Mouse (Mus musculus): Measurements from ENCODE around the gene Olfr533. TPM values are rescaled to one million over a fixed set of nuclear protein-coding genes. Genes with fewer than 3 reads are reported as not detected.
"Not testable (repeated sequence)": the region's sequence is repeated elsewhere in the genome, so short reads cannot be mapped to it uniquely, and the experiment has no call there.

Gene Olfr533
- polyA plus RNA-seq, 1 experiment from 2014 or later = not detected

GRCm38 (mm10) chr7:140507346-140508021, 44.3 kb downstream of the Olfr533 start, which contains the start of gene Olfr536:
TSS of gene Olfr536 (minus strand) at chr7:140507396.
- H3K9ac ChIP-seq (ENCODE audit: low read length); H3K4me3 ChIP-seq (ENCODE audit: low read length); H3K36me3 ChIP-seq (ENCODE audit: control insufficient read depth, insufficient read depth); ATAC-seq (replicated peaks; ENCODE audit: extremely low read depth, insufficient read depth, low FRiP score); H3K27me3 ChIP-seq (ENCODE audit: control insufficient read depth, insufficient read depth, low read length); H3K27ac ChIP-seq (ENCODE audit: low read length); H3K4me2 ChIP-seq (ENCODE audit: low read depth, low read length); H3K9me3 ChIP-seq (replicated peaks; ENCODE audit: control insufficient read depth, low read length); H3K4me1 ChIP-seq (ENCODE audit: control insufficient read depth, insufficient read depth, low read length): not testable (repeated sequence)
- 73% methylated on average over 2 of the region's 2 CpGs for WGBS

Other genes with a start within 250 kb of the Olfr533 start
- gene Cd163l1, start 245.1 kb upstream of the Olfr533 start, polyA plus RNA-seq (2015; fragmentation: Nextera tagmentation; extraction: Ambion mirVana) = 5.2 and 10.4 TPM in 2 replicates
- gene 5830411N06Rik, start 216.1 kb upstream of the Olfr533 start, polyA plus RNA-seq (2015; fragmentation: Nextera tagmentation; extraction: Ambion mirVana) = 0.31 and 1.4 TPM in 2 replicates
- not detected in 2 replicates for gene Olfr525, start 142.5 kb upstream of the Olfr533 start, polyA plus RNA-seq (2015; fragmentation: Nextera tagmentation; extraction: Ambion mirVana)
- not detected in 2 replicates for gene Olfr527, start 129.4 kb upstream of the Olfr533 start, polyA plus RNA-seq (2015; fragmentation: Nextera tagmentation; extraction: Ambion mirVana)
- not detected in 2 replicates for gene Olfr60, start 101.7 kb upstream of the Olfr533 start, polyA plus RNA-seq (2015; fragmentation: Nextera tagmentation; extraction: Ambion mirVana)
- gene Olfr530, start 87.0 kb upstream of the Olfr533 start, polyA plus RNA-seq (2015; fragmentation: Nextera tagmentation; extraction: Ambion mirVana) = not detected in 2 replicates
- not detected in 2 replicates for gene Olfr531, start 60.5 kb upstream of the Olfr533 start, polyA plus RNA-seq (2015; fragmentation: Nextera tagmentation; extraction: Ambion mirVana)
- gene Olfr532, start 41.7 kb upstream of the Olfr533 start, polyA plus RNA-seq (2015; fragmentation: Nextera tagmentation; extraction: Ambion mirVana) = not detected in 2 replicates
- gene Olfr535, start 20.8 kb downstream of the Olfr533 start, polyA plus RNA-seq (2015; fragmentation: Nextera tagmentation; extraction: Ambion mirVana) = not detected in 2 replicates
- gene Olfr536, start 44.0 kb downstream of the Olfr533 start, polyA plus RNA-seq (2015; fragmentation: Nextera tagmentation; extraction: Ambion mirVana) = not detected in 2 replicates
- not detected in 2 replicates for gene Olfr538, start 104.5 kb downstream of the Olfr533 start, polyA plus RNA-seq (2015; fragmentation: Nextera tagmentation; extraction: Ambion mirVana)
- not detected in 2 replicates for gene Olfr46, start 137.9 kb downstream of the Olfr533 start, polyA plus RNA-seq (2015; fragmentation: Nextera tagmentation; extraction: Ambion mirVana)
- not detected in 2 replicates for gene Olfr61, start 165.6 kb downstream of the Olfr533 start, polyA plus RNA-seq (2015; fragmentation: Nextera tagmentation; extraction: Ambion mirVana)
- not detected in 2 replicates for gene Olfr53, start 183.1 kb downstream of the Olfr533 start, polyA plus RNA-seq (2015; fragmentation: Nextera tagmentation; extraction: Ambion mirVana)
- gene Olfr539, start 196.6 kb downstream of the Olfr533 start, polyA plus RNA-seq (2015; fragmentation: Nextera tagmentation; extraction: Ambion mirVana) = not detected in 2 replicates
- not detected in 2 replicates for gene Olfr45, start 218.6 kb downstream of the Olfr533 start, polyA plus RNA-seq (2015; fragmentation: Nextera tagmentation; extraction: Ambion mirVana)
- gene Olfr541, start 233.9 kb downstream of the Olfr533 start, polyA plus RNA-seq (2015; fragmentation: Nextera tagmentation; extraction: Ambion mirVana) = not detected in 2 replicates

All from heart, embryonic 16.5 days (tissue).